Mouse (Mus musculus) mature B cell (primary cell): Measurements from ENCODE around the gene Numa1.
"Not testable (repeated sequence)": the region's sequence is repeated elsewhere in the genome, so short reads cannot be mapped to it uniquely, and the experiment has no call there.

Source experiments
- in situ Hi-C: fragments of 300-500 bp; cut with MboI; formaldehyde crosslinking; loops from 2 replicates; pipeline ENCODE4 v1.14.3; 2019

The Numa1 gene

DNA sequence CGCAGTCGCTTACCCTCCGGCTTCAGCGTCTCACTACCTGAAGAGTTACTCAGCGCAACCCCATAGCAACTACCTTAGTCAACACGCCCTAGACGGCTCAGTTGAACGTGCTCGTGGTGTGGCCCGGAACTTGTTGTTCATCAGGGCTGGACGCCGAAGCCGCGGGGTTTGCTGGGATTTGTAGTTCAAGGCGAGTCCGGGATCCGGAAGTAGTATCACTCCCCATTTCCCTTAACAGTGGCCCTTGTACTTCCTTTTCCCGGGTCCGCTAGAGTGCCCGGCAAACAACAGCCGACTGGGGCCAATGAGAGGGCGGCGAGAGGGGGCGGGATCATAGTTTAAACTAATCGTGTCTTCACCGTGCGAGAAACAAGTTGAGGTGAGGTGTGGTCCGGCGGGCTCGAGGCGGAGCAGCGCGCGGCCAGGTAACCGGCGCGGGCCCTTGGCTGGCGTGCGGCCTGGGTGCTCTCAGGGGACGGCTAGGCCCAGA, at the start of gene Numa1, which contains the start of gene Lrrc51:
Gene Numa1, plus strand, starts transcription at position 361 of the 490 bp plus-strand sequence.
Gene Lrrc51, minus strand, starts transcription at position 145 of the 490 bp plus-strand sequence.
- in situ Hi-C loops, result no loop called here

DNA sequence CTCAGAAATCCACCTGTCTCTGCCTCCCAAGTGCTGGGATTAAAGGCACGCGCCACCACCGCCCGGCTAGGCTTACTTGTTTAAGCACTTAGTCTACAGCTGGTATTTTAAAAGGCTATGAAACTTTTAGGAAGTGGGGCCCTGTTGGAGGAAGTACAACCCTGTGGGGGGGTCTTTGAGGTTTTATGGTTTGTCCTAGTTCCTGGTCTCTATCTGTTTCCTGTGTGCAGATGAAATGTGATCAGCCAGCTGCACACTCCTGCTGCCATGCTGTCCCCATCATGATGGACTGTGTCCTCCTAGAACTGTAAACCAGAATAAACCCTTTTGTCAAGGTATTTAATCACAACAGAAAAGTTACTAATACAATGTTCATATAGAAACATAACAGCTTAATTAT, 49.8 kb upstream of the Numa1 start:
- in situ Hi-C loops, result no loop called here

- in situ Hi-C loops, result no loop called here
Observed at GRCm38 (mm10) chr7:101886274-101886673, 47.6 kb upstream of the Numa1 start.

- in situ Hi-C loops, result no loop called here
Observed at GRCm38 (mm10) chr7:101888460-101888859, 45.5 kb upstream of the Numa1 start.

GRCm38 (mm10) chr7:101895695-101896094, 38.2 kb upstream of the Numa1 start:
- in situ Hi-C loops, result no loop called here

DNA sequence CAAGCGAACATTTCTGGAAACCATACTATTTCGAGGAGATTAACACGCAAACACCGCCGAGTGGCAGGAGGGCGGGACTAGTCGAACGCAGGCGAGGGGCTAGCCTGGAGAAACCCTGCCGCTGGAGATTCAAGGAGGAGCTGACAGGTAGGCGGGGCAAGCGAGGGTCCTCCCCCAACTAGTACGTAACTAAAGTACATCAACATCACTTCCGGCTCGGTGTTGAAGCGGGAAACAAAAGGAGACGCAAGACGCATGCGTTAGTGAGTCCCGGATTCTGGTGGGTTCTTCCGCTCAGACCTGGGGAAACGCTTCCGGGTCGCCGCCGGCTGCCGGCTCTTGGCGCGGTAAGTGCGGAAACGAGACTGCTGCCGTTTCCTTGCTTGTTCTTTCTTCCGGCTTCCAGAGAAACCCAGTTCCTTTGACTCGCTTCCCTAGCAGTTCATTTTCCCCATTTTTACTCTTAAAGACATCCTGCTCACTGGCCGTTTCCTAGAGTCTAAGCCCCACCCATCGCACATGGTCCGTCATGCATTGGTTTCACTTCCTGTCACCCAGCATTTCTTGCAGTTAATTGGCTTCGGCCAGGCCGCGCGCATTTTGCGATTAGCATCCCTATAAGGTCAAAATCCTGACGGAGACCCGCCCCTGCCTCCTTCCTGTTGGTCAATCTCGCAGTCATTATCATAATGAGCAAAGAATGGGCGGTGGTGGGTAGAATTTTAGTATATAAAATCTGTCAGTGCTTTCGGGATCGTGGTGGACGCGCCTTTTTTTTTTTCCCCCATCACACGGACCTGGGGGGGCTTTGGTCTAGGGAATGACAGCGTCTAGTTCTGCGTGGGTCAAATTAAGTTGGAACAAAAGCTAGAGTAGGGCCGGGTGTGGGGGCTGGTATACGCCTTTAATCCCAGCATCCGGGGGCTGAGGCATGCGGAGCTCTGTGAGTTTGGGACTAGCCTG, 37.5 kb upstream of the Numa1 start:
- in situ Hi-C loops, result no loop called here

GRCm38 (mm10) chr7:101900331-101901097, 33.4 kb upstream of the Numa1 start:
- in situ Hi-C loops, result no loop called here

- in situ Hi-C loops, result no loop called here
Observed at GRCm38 (mm10) chr7:101901969-101902368, 31.9 kb upstream of the Numa1 start.

DNA sequence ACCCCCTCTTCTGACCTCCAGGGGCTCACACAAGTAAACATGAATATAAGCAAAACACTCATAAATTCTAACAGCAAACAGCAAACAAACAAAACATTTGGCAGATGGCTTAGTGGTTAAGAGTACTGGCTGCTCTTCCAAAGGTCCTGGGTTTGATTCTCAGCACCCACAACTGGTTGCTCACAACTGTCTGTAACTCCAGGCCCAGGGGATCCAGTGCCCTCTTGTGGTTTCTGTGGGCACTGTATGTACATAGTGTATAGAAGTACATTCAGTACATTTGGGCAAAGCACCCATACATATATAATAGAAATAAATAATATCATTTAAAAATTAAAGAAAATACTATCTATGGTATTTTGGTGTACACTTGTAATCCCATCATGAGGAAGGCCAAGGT, 31.1 kb upstream of the Numa1 start:
- in situ Hi-C loops, result no loop called here

GRCm38 (mm10) chr7:101905561-101906286, 28.2 kb upstream of the Numa1 start, which contains the start of gene Lamtor1:
Gene Lamtor1, plus strand, starts transcription at chr7:101905904.
- in situ Hi-C loops, result no loop called here

GRCm38 (mm10) chr7:101906287-101906681, 27.6 kb upstream of the Numa1 start, which contains the start of gene Tomt:
Gene Tomt, minus strand, starts transcription at chr7:101906359.
- in situ Hi-C loops, result no loop called here

GRCm38 (mm10) chr7:101906696-101907095, 27.2 kb upstream of the Numa1 start:
- in situ Hi-C loops, result no loop called here

GRCm38 (mm10) chr7:101908367-101908766, 25.5 kb upstream of the Numa1 start:
- in situ Hi-C loops, result no loop called here

- in situ Hi-C loops, result no loop called here
Observed at GRCm38 (mm10) chr7:101910138-101910537, 23.8 kb upstream of the Numa1 start.

DNA sequence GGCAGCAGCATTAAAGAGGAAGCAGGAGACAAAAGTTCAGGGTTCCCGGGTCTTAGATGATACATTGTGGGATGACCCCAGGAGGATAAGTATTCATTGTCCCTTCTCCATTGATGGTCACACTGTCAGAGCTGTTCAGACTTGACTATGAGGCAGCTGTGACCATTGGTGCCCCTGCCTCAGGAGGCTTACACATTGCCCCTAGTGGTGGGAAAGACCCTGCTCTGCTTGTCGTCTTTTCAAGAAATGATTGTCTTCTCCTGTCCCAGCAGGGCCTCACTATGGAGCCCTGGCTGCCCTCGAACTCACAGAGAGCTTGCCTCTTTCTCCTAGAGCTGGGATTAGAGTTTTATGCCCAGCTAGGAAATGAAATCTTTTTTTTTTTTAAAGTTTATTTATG, 21.9 kb upstream of the Numa1 start:
- in situ Hi-C loops, result no loop called here

DNA sequence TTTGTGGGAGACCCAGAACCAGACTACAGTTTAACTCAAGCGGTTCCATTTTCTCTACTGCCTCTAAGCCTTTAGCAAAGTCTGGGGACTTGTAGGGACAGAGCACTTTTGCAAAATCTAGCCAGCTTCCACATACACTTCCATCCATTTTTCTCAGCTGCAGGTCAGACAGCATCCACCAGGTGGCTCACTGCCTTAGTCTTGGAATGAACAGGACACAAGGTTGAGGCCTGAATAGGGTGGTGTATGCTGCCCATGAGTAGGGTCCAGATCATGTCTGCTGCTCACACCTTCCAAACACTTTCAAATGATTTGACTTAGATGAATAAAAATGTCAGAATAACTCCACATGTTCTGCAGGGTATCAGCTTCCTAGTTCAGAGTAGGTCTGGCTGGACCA, 15.8 kb upstream of the Numa1 start:
- in situ Hi-C loops, result no loop called here

GRCm38 (mm10) chr7:101925892-101926291, 8.0 kb upstream of the Numa1 start:
- in situ Hi-C loops, result not testable (repeated sequence)

GRCm38 (mm10) chr7:101928093-101928492, 5.8 kb upstream of the Numa1 start:
- in situ Hi-C loops, result no loop called here

- in situ Hi-C loops, result no loop called here
Observed at GRCm38 (mm10) chr7:101932551-101932950, 1.4 kb upstream of the Numa1 start.

DNA sequence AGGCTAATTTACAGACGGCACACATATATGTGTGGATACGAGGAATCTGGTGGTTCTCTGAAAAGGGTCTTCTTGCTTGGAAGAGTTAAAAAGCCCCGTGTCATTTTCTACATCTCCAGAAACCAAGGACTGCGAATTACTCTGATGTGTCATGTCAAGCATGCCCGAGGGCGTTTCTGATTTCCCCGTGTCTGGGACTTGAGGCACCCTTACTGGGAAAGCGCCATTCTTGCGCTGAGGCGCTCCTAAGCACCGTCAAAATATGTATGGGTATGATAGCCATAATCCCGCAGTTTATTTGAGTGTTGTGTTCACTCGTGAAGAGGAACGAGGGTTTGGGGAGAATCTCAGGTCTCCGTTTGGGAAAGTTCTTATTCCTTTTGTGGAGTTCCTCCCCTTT, 611 bp upstream of the Numa1 start:
- in situ Hi-C loops, result no loop called here

DNA sequence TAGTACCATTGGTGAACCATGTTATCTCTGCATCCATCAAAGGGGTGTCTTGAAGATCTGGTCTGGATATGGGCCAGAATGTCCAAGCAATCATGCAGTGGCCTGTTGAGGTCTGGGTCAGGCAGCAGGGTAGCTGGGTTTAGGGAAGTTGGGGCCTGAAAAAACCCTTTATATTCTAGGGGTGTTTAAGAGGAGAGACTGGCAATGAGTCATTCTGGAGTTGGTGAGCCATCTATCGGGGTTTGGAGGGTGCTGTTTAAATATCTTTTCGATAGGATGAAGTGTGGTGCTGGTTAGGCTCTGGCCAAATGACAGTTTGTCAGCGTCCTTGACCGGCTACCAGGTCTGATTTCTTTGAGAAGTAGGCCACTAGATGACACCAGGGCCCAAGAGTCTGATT, 2.0 kb downstream of the Numa1 start:
- in situ Hi-C loops, result no loop called here

GRCm38 (mm10) chr7:101936996-101937395, 3.1 kb downstream of the Numa1 start:
- in situ Hi-C loops, result no loop called here
